Mouse (Mus musculus) G1E (cell line): ENCODE results near the gene Jagn1.

Source experiments
- CTCF ChIP-seq: IDR thresholded peaks from 2 replicates; pipeline ENCODE4 v1.5.1; 2012; ENCODE audit warnings: low read depth, low read length, inconsistent platforms, mixed read lengths
- POLR2AphosphoS5 ChIP-seq: IDR thresholded peaks from 2 replicates; pipeline ENCODE4 v1.6.1; 2012; ENCODE audit warnings: low read depth, low read length, inconsistent platforms; ENCODE audit not compliant: insufficient replicate concordance
- TAL1 ChIP-seq: conservative IDR thresholded peaks from 2 replicates; pipeline ENCODE4 v1.6.1; 2012; ENCODE audit warnings: low read depth, low read length, inconsistent platforms, mixed read lengths

DNA sequence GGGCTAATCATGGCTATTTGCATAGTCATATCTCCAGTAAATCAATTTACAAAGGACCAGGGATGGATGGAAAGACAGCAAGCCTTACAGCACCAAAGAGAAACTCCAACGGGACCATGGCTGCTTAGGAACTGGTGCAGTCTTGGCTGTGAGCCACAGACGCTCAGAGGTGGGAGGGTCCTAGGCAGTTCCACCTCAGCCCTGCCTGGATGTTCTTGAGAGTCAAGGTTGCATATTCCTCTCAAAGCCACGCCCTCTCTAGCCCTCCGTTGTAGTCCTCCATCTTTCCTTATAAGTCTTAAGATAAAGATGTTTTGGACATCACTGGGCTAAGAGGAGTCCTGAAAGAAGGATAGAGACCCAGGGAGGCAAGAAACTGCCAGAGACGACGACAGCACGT is 21.7 kb downstream of the Jagn1 start:
- no peak for TF ChIP-seq CTCF
- TF ChIP-seq TAL1 = no peak
- TF ChIP-seq POLR2AphosphoS5 = no peak
